Mouse (Mus musculus) urinary bladder, adult 2 months (tissue): ENCODE data around the gene Hoxb4. TPM values are rescaled to one million over a fixed set of nuclear protein-coding genes. Genes with fewer than 3 reads are reported as not detected.
A peak's percentile ranks its signal among the peaks of the same experiment; 100 is the strongest.

Source experiments
- DNase-seq: peaks from one replicate; pipeline ENCODE4 v3.0.0; 2022; ENCODE audit warnings: low spot score
- polyA plus RNA-seq: library from polyadenylated mRNA; depleted of rRNA; stranded (reverse); fragments of >200 nt; gene quantifications from 2 replicates; pipeline ENCODE4 v1.2.3, GENCODE M21; 2012

Hoxb4 gene
- polyA plus RNA-seq, 1 experiment = 7.6 TPM

DNA sequence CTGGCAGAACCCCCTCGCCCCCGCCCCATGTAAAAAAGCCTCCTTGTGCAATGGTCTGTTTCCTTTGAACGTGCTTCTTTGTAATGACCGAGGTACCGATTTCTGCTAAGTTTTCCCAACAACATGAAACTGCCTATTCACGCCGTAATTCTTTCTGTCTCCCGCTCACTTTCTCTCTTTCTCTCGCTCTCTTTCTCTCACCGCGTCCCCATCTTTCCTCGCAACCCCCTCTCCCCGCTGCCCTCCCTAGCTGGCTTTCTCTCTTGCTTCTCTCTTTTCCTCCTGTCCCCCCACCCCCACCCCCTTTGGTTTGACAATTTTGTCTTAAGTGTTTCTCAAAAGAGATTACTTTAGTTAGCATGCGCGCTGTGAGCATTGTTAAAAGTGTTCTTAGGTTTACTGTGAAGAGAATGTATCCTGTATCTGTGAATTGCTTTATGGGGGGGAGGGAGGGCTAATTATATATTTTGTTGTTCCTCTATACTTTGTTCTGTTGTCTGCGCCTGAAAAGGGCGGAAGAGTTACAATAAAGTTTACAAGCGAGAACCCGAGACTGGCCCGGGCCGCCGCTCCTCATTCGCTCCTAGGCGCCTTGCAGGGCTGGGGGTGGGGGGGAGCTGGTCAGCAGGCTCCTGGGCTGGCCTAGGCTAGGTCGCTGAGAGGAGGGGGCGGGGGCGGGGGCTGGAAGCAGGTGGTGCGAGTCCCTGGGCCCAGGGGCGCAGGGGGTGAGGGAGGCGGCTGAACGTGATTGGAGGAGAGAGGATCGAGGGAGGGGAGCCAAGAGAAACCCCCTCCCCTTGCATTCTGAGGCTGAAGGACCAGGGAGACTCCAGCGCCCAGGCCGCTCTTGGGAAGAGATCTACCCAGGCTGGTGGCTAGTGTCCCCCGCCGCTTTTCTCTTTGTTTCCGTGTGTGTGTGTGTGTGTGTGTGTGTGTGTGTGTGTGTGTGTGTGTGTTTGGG, 33.0 kb upstream of the Hoxb4 start:
- DNase-seq = no peak

- DNase-seq = no peak
These were observed 32.0 kb upstream of the Hoxb4 start, which contains the start of gene Hoxb7 for GRCm38 (mm10) chr11:96285771-96286738. Gene Hoxb7, plus strand, starts transcription at chr11:96286623.

- peak; percentile 63 for DNase-seq
These were observed 31.2 kb upstream of the Hoxb4 start for GRCm38 (mm10) chr11:96286739-96287385.

- no peak for DNase-seq
These were observed 30.7 kb upstream of the Hoxb4 start for GRCm38 (mm10) chr11:96287411-96287810.

GRCm38 (mm10) chr11:96288455-96289221, 29.4 kb upstream of the Hoxb4 start:
- DNase-seq = no peak

DNA sequence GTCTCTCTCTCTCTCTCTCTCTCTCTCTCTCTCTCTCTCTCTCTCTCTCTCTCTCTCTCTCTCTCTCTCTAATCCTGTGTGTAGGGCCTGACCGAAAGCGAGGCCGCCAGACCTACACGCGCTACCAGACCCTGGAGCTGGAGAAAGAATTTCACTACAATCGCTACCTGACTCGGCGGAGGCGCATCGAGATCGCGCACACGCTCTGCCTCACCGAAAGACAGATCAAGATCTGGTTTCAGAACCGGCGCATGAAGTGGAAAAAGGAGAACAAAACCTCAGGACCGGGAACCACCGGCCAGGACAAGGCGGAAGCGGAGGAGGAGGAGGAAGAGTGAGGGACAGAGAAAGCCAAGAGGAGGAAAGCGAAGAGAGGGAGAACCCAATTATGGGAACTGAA, 28.8 kb upstream of the Hoxb4 start:
- no peak for DNase-seq

DNA sequence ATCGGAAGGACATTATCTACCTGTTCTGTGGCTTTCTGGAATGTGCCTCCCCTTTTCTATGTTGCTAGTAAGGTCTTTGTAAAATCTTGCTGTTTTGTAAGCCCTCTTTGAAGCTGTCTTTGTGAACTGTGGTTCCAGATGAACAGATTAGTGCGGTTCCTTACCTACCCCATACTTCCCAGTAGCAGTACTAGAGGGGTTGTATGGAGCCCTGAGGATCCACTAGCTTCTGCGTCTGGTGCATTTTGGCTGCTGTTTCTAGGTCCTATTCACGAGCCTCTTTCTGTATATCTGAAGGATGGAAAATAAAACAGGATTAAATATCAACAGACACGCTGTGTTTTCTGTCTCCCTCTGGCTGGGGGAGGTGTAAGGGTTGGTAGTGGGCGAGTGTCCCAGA, 28.2 kb upstream of the Hoxb4 start:
- DNase-seq = no peak

- no peak for DNase-seq
These were observed 27.2 kb upstream of the Hoxb4 start for GRCm38 (mm10) chr11:96290705-96291355.

GRCm38 (mm10) chr11:96291681-96292564, 26.1 kb upstream of the Hoxb4 start, which contains the start of gene Hoxb6:
Gene Hoxb6, plus strand, starts transcription at chr11:96292476.
- DNase-seq = no peak

DNA sequence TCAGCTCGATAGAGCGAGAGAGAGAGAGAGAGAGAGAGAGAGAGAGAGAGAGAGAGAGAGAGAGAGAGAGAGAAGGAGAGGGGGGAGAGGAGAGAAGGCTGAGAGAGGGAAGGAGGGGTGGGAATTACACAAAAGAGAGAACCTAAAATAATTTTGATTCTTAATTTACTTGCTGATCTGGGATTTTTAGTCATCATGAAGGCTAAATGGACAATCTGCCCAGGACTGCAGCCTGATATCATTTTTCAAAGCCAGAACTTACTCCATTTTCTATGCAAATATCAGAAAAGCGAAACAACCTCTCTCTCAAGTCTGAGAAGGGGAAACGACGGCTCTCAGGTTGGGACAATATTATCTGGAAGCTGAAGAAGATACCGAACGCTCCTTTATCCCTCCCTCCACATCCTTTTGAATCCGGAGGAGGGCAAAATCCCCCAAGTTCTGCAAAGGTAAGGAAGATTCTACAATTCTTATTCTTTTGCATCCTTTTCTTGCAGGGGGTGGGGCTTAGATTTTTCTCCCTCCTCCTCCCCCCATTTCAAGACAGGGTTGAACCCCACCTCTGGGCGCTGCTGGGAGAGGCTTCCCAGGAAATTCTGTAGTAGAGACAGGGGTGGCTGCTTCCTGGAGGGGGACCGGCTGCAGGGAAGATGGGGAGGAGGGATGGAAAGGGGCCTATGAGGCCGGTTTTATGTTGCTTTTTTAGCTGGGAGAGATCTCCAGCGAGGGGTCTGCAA, 25.3 kb upstream of the Hoxb4 start:
- DNase-seq = no peak

DNA sequence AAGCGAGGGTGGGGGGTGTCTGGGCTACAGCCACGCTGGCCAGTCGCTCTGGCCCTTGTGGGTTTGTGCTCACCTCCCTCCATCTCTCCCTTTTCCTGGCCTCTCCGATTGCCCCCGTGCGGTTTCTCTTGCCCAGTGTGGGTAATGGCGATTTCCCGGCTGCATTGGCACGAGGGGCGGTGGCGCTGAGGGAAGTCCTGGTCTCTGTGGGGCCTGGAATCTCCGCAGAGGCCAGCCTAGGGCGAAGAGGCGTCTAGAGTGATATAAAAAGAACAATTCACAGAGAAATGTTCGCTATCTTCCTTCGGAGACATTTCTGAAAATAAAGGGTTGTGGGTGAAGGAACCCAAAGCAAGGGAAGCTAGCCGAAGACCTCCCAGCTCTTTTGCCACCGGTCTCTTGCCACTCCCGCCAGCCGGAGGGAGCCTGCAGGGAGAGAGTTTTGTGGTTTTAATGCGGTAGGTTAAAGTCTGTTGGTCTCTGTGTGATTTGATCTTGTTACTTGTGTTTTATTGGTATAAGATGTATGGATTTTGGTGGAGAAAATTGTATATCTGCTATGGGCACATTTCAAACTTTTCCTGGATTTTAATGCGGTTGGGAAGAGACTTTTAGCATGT, 24.7 kb upstream of the Hoxb4 start:
- no peak for DNase-seq

- DNase-seq = no peak
These were observed 23.6 kb upstream of the Hoxb4 start for GRCm38 (mm10) chr11:96294245-96295091.

- DNase-seq = no peak
These were observed 22.8 kb upstream of the Hoxb4 start for GRCm38 (mm10) chr11:96295092-96295835.

GRCm38 (mm10) chr11:96296997-96297396, 21.1 kb upstream of the Hoxb4 start:
- no peak for DNase-seq

GRCm38 (mm10) chr11:96297428-96297827, 20.6 kb upstream of the Hoxb4 start:
- DNase-seq = no peak

DNA sequence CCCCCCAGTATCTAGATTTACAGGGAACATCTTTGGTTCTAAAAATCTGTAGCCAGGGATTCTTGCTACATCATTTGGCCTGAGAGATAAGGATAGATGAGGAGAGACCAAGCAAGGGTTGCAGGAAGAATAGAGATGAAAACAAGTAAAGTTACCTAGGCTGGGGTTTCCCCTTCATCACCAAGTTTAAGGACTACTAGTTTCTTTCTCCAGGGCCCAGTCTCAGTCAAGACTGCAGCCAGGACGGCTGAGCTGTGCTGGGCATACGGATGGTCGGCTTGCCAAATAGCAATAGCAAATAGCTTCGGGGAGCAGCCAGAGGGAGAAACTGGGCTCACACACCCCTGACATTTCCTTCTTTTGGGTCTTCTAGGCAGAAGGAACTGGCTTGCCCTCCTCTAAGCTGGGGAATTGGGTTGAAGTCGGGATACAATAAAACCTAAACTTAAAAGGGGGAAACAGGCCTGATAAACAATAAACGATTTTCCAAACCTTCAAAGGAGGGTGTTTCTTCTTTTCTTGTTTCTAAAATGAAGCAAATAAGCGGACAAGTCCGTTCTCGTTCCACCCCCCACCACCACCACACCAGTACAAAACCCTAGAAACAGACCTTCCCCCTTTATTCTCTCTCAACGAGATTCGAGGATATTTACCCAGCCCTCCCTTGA, 20.0 kb upstream of the Hoxb4 start:
- DNase-seq = no peak
